Mouse (Mus musculus) MEL-GATA-1-ER (cell line): ENCODE measurements around the gene Insl6.

ENCODE experiments used
- DNase-seq: peaks from one replicate; pipeline ENCODE4 v3.0.0-alpha.2; 2012; ENCODE audit warnings: low read depth; ENCODE audit errors: extremely low read depth

The Insl6 gene

GRCm38 (mm10) chr19:29354895-29355877 lies 30.0 kb upstream of the Insl6 start:
- peak; percentile 93 for DNase-seq

- no peak for DNase-seq
These were observed 25.8 kb upstream of the Insl6 start for GRCm38 (mm10) chr19:29350991-29351390.

DNA sequence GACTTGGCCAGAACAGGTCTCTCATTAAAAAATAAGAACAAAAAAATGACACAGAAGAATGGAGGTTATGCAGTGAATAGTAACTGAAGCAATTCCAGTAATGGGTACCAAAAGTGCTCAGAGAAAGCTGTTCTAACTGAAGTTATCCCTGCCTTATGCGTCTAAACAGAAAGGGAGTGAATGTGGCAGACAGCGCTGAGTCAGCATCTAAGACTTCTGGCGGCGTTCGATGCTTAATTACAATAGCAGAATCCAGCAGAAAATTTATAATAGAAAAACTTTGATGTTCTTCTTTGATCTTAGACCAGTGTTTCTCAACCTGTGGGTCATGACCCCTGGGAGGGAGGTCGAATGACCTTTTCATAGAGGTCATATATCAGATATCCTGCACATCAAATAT lies 20.5 kb upstream of the Insl6 start:
- DNase-seq = no peak

- DNase-seq = no peak
These were observed 19.7 kb upstream of the Insl6 start for GRCm38 (mm10) chr19:29344868-29345267.

GRCm38 (mm10) chr19:29342281-29342680 lies 17.1 kb upstream of the Insl6 start:
- DNase-seq = no peak

GRCm38 (mm10) chr19:29341029-29341428 lies 15.9 kb upstream of the Insl6 start:
- DNase-seq = no peak

- no peak for DNase-seq
These were observed 11.5 kb upstream of the Insl6 start for GRCm38 (mm10) chr19:29336624-29337023.

- no peak for DNase-seq
These were observed 9.1 kb upstream of the Insl6 start, which contains the start of gene Rln1 for GRCm38 (mm10) chr19:29334068-29334745. TSS of gene Rln1 (minus strand) at chr19:29334670.

- DNase-seq = peak; percentile 45
These were observed 1.8 kb upstream of the Insl6 start for GRCm38 (mm10) chr19:29326822-29327552.

GRCm38 (mm10) chr19:29326396-29326795 lies 1.2 kb upstream of the Insl6 start:
- DNase-seq = no peak

DNA sequence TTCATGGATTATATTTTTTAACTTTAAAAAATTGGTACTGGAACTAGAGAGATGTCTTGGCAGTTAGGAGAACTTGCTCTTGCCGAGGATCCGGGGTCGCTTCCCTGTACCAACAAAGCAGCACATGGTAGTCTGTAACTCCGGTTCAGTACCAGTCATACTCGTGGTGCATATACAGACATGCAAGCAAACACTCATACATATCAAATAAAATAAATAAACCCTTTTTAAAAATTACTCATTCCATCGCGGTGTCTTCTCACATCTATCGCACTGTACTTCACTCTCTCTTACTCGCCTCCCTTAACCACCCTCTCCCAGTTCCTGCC lies 660 bp upstream of the Insl6 start:
- no peak for DNase-seq

DNA sequence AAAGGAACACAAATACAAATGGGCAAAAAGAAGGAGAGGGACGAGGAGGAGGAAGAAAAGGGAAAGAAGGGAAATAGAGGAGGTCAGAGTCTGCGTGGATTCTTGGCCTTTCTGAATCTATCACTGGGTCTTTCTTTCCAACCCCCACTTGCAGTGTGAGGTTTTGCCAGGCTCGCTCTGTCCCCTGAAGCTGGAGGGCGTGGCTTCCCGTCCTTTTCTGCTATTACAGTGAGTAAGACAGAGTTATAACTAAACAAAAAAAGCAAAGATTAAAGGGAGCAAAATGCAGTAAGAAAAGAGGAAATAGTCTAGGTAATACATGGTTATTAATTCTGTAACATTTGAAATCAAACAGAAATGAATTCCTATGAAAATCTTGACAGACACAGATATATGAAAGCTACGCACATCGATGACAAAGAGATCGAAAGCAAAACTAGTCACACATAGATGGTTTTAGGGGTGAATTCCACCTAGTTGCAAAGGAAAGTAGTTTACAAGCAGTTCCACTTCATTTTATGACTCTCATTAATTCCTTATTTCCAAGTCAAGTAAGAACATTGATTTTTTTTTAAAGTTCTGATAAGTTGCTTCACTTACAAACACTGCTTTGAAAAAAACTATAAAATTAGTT lies 1.6 kb downstream of the Insl6 start:
- peak; percentile 70 for DNase-seq

GRCm38 (mm10) chr19:29312661-29313060 lies 12.5 kb downstream of the Insl6 start:
- no peak for DNase-seq

DNA sequence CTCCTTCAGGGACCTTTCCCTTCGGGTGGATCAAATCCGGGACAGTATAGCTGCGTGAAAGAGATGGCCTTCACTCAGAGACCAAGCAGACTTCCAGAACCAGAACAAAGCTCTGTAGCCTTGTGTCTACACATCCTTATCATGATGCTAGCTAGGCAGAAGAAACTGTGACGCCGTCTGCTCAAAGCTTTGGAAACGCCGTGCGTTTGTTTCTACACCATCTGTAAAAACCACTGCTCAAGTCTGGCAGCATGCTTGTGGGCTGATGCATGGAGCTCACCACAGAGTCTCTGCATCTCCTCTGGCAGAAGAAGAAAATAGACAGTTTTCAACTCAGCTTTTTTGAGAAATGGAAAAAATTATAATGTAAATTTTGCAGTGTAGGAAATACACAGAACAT lies 13.4 kb downstream of the Insl6 start:
- no peak for DNase-seq

- DNase-seq = peak; percentile 25
These were observed 16.3 kb downstream of the Insl6 start for GRCm38 (mm10) chr19:29308832-29309231.

DNA sequence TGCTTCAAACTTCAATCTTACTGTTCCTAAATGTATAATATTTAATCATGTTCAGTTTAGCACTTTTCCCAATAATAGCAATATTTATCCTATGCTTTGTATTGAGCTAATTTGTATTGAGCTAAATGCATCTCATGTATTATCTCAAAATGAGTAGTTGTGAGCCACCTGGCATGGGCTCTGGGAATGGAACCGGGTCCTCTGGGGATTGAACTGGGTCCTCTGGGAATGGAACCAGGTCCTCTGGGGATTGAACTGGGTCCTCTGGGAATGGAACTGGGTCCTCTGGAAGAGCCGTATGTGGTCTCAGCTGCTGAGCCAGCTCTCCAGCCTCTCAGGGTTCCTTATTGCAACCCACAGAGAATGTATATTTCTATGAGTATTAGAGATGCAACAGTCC lies 23.0 kb downstream of the Insl6 start:
- no peak for DNase-seq

- DNase-seq = no peak
These were observed 24.2 kb downstream of the Insl6 start for GRCm38 (mm10) chr19:29300919-29301318.

DNA sequence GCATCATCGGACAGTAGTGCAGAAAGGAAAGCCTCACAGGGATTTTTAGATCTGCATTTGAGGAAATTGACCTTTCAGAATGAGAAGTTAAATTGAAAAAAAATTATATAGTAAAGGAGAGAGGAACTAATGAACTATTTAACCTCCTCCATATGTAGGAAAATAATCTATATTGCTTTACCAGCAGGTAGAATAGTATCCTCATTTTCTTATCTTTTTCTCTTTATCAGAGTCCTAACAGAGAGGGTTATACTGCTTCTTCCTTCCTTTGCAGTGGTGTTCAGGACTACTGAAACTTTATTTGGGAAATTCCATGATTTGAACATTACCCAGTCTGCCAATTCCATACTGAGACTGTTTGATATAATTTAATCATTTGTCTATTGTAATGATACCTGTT lies 27.8 kb downstream of the Insl6 start:
- DNase-seq = no peak

DNA sequence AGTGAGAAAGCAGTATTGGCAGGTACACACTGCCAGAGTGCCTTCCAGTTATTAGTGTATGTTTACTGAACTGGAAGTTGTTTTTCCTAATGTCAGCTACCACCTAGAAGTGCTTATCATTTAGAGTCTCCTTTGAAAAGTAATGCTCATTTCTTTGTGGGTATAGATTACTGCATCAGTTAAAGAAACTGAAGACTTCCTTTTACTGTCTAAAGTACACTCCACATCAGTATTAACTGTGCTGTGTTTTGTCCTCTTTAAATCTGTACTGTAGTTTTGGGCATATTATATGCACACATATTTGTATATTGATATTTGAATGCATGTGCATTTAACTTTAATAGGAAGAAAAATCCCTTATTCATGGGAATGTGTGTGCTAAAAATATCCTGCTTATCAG lies 29.0 kb downstream of the Insl6 start:
- DNase-seq = no peak

GRCm38 (mm10) chr19:29294756-29295155 lies 30.4 kb downstream of the Insl6 start:
- no peak for DNase-seq

DNA sequence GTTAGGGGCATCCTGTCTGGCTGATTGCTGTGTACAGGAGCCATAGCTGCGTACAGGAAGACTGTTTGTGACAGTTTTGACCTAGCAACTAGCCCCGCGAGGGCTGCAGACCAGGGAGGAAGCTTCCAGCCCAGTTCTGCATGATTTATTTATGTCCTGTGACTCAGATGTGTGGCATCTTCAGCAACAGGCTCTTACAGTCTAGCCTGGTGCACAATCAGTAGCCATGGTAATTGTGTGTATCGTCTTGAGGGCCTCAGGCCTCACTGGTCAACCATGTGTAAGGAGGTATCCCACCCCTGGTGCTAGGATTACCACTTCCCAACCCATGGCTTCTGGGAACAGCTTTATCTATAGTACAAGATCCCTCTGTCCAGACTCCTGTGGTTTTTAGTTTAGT lies 32.6 kb downstream of the Insl6 start:
- DNase-seq = no peak
